Mouse (Mus musculus): Measurements from ENCODE around the gene Tesk2.
A peak's percentile ranks its signal among the peaks of the same experiment; 100 is the strongest.

Gene Tesk2

DNA sequence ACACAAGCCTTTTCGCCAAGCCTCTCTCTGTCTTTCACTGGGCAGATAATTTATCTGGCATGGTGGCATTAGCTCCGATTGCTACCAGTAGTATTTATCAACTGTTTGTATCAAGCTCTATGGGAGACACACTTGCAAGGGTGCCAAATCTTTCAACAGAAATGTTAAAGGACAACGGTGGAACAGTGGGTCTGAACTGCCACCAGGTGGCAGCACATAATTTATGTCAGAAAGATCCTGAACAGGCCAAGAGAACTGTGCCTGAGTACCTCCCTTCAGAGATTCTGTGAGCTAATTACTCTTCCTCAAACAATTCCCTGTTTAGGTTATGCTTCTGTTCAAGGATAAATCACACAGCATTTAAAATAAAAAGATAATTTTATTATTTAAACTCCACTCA is 1.4 kb upstream of the Tesk2 start:
- DNase-seq, result peak; percentile 82

DNA sequence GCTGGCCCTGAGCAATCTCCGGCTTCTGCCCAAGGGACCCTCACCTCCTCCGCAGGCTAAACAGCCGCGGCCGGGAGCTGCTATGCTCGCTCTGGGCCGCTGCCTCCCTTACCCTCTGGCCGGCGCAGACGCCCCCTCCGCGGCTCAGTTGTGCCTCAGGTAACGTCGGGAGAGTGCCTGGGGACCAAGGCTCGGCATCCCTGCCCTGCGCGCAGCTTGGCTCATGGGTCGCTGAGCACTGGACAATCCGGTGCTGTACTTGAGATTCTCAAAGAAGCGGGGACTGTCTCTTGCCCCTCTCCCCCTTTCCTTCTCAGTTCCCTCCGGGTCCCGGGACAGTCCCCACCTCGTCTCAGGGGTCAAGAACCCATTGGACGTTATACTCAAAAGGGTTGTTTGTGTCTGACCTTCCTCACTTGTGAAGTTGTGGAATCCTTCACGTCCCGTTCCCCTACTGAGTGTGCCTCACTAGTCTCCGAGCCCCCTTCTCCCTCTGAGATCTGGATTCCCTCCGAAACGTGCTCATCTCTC is 415 bp downstream of the Tesk2 start:
- no peak for DNase-seq

DNA sequence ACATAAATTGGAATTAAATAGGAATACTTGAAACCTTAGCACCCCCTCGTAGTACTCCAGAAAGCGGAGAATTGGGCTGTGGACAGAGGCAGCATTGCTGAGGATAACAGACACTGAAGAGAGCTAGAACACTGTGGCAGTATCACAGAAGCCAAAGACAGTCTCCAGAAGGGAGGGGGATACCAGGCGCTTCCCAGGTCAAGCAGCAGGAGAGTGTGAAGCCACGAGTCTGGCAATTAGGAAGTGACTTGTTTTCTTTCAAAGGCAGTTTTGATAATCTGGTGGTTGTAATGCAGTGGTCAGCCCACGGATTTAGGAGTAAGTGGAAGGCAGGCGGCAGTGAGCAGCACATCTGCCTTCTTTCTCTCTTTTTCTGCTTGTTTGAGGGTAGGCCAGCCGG is 1.5 kb downstream of the Tesk2 start:
- no peak for DNase-seq

DNA sequence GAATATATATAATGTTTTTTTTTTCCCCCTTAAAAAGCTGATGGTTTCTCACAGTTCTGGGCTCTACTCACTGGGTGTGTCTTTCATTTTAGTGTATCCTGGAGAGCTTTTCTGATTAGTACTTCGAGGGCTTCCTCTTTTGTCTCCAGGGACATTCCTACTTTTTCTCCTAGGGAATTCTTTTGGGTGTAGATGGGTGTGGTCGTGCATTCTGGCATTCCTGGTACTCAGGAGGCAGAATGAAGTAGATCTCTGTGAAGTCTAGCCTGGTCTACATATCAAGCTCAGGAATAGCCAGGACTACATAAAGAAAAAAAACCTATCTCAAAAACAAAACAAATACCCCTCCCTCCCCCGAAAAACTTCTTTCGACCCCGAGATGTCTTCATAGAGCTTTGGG is 4.7 kb downstream of the Tesk2 start:
- DNase-seq, result no peak

- DNase-seq, result peak; percentile 84
Observed at GRCm38 (mm10) chr4:116727401-116727800, 6.7 kb downstream of the Tesk2 start.

DNA sequence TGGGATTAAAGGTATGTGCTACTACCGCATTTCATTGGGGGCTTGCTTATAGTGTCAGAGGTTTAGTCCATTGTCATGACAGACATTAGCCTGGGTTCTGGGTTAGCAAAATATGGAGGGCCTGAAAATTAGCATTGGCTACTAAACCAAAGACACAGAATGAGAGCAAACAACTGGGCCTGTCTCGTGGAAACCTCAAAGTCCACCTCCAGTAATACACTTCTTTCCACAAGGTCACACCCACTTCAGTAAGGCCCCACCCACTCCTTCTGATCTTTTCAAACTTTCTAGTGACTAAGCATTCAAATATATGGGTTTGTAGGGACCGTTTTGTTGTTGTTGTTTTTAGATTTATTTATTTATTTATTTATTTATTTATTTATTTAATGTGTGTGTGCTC is 8.8 kb downstream of the Tesk2 start:
- DNase-seq, result peak; percentile 19

DNA sequence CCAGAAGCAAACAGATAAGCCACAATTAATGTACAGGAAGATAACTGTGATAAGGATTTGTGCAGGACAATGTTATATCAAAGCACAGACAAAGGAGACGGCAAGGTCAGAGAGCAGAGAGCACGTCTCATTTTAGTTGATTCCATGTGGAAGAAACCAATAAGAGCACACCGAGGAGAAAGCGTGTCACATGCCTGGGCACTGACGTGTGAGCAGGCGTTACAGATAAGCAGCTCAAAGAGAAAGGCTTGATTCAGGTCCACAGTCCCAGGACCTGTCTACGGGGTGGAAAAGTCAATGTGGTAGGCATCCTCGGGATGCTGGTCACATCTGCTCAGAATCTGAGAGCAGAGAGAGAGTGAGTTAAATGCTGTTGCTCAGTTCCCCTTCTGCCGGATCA is 10.3 kb downstream of the Tesk2 start:
- DNase-seq, result no peak

DNA sequence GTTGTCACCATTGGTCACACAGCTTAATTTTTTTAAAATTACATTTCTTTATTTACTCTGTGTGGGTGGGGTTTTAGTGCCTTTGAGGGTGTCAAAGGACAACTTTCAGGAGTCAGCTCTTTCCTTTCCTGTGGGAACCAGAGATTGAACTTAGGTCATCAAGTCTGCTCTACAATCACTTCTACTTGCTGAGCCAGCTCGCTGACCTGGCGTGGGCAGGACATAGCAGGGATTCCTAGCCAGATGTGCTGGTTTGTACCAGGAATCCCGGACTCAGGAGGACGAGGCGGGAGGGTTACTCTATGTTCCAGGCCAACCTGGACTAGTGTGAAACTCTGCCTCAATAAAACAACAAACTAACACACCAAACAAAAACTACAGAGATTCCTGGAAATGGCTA is 11.6 kb downstream of the Tesk2 start:
- DNase-seq, result peak; percentile 59

GRCm38 (mm10) chr4:116734996-116735395 is 14.2 kb downstream of the Tesk2 start:
- DNase-seq, result no peak

- no peak for DNase-seq
Observed at GRCm38 (mm10) chr4:116738972-116739751, 18.4 kb downstream of the Tesk2 start.

DNA sequence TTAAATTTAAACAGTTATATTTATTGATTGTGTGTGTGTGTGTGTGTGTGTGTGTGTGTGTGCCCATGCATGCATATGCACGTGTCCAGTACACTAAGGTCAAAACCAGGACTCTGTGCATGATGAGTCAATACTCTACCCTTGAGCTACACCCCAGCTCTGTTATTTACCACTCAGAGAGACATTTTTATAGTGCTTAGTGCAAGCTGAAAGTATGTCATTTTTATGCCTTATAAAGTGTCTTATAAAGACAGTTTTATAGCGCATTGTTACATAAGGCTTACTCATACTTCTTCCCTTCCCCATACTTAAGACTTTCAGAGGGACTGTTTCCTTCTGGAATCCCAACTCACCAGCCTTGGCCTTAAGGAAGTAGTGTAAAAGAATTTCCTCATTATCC is 29.0 kb downstream of the Tesk2 start:
- DNase-seq, result no peak

GRCm38 (mm10) chr4:116761914-116762313 is 41.2 kb downstream of the Tesk2 start:
- no peak for DNase-seq

GRCm38 (mm10) chr4:116764001-116764400 is 43.3 kb downstream of the Tesk2 start:
- no peak for DNase-seq

- no peak for DNase-seq
Observed at GRCm38 (mm10) chr4:116768510-116768909, 47.8 kb downstream of the Tesk2 start.

- no peak for DNase-seq
Observed at GRCm38 (mm10) chr4:116769060-116769459, 48.3 kb downstream of the Tesk2 start.

- no peak for DNase-seq
Observed at GRCm38 (mm10) chr4:116776391-116776790, 55.6 kb downstream of the Tesk2 start.

- DNase-seq, result no peak
Observed at GRCm38 (mm10) chr4:116777079-116777478, 56.3 kb downstream of the Tesk2 start.

GRCm38 (mm10) chr4:116780541-116780940 is 59.8 kb downstream of the Tesk2 start:
- no peak for DNase-seq

DNA sequence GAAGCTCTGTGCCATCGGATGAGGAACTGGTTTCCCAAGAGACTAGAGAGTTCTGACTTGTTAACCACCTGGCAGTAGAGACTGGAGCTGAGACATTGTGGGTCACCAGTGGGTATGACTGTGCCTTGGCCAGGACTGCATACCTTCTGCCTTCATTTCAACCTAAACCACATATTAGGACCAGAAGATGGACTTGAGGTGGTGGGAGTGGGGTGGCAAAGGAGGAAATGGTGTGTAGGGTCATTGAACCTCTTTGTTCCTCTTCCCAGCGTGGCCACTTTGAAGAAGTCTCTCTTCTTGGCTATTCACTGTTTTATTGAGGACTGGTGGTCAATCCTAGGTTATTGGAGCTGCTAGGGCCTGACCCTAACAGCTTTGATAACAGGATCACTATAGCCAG is 60.6 kb downstream of the Tesk2 start:
- no peak for DNase-seq

GRCm38 (mm10) chr4:116782171-116782570 is 61.4 kb downstream of the Tesk2 start:
- DNase-seq, result no peak

DNA sequence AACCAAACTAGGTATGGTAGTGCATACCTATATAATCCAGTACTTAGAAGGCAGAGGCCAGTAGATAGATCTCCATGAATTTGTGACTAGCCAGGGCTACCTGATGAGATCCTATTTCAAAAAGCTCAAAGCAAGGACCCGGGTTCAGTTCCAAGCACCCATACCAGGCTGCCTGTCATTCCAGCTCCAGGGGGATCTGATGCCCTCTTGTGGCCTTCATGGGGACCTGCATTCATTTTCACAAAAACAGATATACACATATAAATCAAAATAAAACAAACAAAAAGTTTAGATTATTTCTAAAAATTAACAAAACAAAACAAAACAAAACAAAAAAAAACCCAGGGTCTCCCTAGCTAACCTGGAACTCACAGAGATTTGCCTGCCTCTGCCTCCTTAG is 65.8 kb downstream of the Tesk2 start:
- no peak for DNase-seq

- DNase-seq, result no peak
Observed at GRCm38 (mm10) chr4:116787985-116788760, 67.4 kb downstream of the Tesk2 start.

- DNase-seq, result peak; percentile 91
Observed at GRCm38 (mm10) chr4:116788956-116789355, 68.2 kb downstream of the Tesk2 start.

- DNase-seq, result no peak
Observed at GRCm38 (mm10) chr4:116792453-116792852, 71.7 kb downstream of the Tesk2 start.

Measured in kidney, adult 9 months (tissue).